Comparison of ENCODE assay signal across 8 mouse cellular contexts in the genomic region with DNA sequence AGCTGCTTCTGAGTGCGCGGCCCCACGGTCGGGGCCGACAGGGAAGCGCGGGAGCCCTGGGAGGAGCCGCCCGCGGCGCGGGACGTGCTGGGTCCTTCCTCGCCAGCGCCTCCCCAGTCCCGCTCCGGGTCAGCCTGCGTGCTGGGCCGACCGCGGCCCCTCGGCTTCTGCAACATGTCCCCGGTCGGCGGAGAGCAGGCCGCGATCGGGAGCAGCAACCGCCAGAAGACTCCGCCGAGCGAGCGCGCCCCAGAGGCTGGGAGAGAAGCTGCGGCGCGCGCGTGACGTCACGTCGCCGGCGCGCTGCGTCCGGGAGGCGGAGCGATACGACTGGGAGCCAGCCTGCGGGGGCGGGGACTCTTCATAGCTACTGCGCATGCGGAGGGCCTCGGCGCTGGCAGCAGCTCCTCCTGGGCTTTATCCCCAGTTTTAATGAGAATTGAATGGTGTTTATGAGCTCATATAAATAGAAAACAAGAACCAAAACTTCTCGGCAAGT. TPM values are rescaled to one million over a fixed set of nuclear protein-coding genes. Genes with fewer than 3 reads are reported as not detected.
DNase-seq lines count a peak whose midpoint lies in the region; ATAC-seq lines count a peak whose summit lies in the region.

A gene (minus strand): TSS at position 255 of the 499 bp plus-strand sequence.

- under 1% methylated on average over 57 of the region's 57 CpGs for WGBS in forebrain, embryonic 14.5 days
- under 1% methylated on average over 57 of the region's 57 CpGs for WGBS in neural tube, embryonic 15.5 days

- peaks cover 12% of the 10 kb centered on the region for H3K4me1 ChIP-seq in forebrain, embryonic 14.5 days (ENCODE audit: control insufficient read depth, insufficient read depth, low read length)
- peaks cover 37% of the 10 kb centered on the region for H3K4me1 ChIP-seq in neural tube, embryonic 15.5 days

- peak; percentile 94 for DNase-seq in ES-CJ7 (ENCODE audit: low read depth, low spot score)
- DNase-seq in cerebellum, adult 11 months = peak; percentile 96
- peak; percentile 98 for DNase-seq in forebrain, embryonic 14.5 days (ENCODE audit: low spot score)
- DNase-seq in heart, postnatal 14 days = peak; percentile 98 to 99
- DNase-seq in layer of hippocampus, adult 11-12 months (ENCODE audit: low spot score) = peak; percentile 98
- peak; percentile 93 to 94 for DNase-seq in lung, adult 18-20 months
- DNase-seq in testis, postnatal 14 days (ENCODE audit: low spot score) = peak; percentile 95

- no peaks in the 10 kb centered on the region; the same call in 1 of the 2 replicates for H3K36me3 ChIP-seq in forebrain, embryonic 14.5 days (ENCODE audit: control insufficient read depth, insufficient read depth, low read length)
- H3K36me3 ChIP-seq in neural tube, embryonic 15.5 days = no peaks in the 10 kb centered on the region

- intact Hi-C loops in heart, postnatal 14 days (cut with DNase I) = no loop called here

- no peaks in the 10 kb centered on the region for H3K9me3 ChIP-seq in forebrain, embryonic 14.5 days (replicated peaks; ENCODE audit: control insufficient read depth, low read length)
- no peaks in the 10 kb centered on the region for H3K9me3 ChIP-seq in neural tube, embryonic 15.5 days (replicated peaks)

- H3K27me3 ChIP-seq in forebrain, embryonic 14.5 days (replicated peaks; ENCODE audit: control insufficient read depth, insufficient read depth, low read length) = no peaks in the 10 kb centered on the region
- no peaks in the 10 kb centered on the region for H3K27me3 ChIP-seq in neural tube, embryonic 15.5 days (replicated peaks)

- H3K4me3 ChIP-seq in forebrain, embryonic 14.5 days (ENCODE audit: low read depth, low read length) = peak within 1 kb of the TSS; percentile 85
- H3K4me3 ChIP-seq in neural tube, embryonic 15.5 days (replicated peaks) = peak within 1 kb of the TSS; percentile 96

- peak within 1 kb of the TSS; percentile 96 for H3K27ac ChIP-seq in forebrain, embryonic 14.5 days (ENCODE audit: low read depth, low read length)
- peak within 1 kb of the TSS; percentile 97 for H3K27ac ChIP-seq in neural tube, embryonic 15.5 days (replicated peaks)

- peak; percentile 96 for ATAC-seq in forebrain, embryonic 14.5 days
- ATAC-seq in neural tube, embryonic 15.5 days (ENCODE audit: low FRiP score) = peak; percentile 96

- H3K9ac ChIP-seq in forebrain, embryonic 14.5 days (ENCODE audit: low read length) = peak within 1 kb of the TSS; percentile 94
- peak within 1 kb of the TSS; percentile 93 for H3K9ac ChIP-seq in neural tube, embryonic 15.5 days (replicated peaks)

- H3K4me2 ChIP-seq in forebrain, embryonic 14.5 days (ENCODE audit: low read length) = peak within 1 kb of the TSS; percentile 90
- peak within 1 kb of the TSS; percentile 88 for H3K4me2 ChIP-seq in neural tube, embryonic 15.5 days

RNA-seq across cellular contexts. Expression of the gene that starts here (rescaled TPM):
- 10.8 and 10.9 TPM in 2 replicates for polyA plus RNA-seq in forebrain, embryonic 14.5 days (2014; fragmentation: Nextera tagmentation; extraction: Ambion mirVana)
- total RNA-seq in heart, postnatal 14 days (2021) = 1 to 10 TPM; 3.5 TPM
- polyA plus RNA-seq in neural tube, embryonic 15.5 days (2015; fragmentation: Nextera tagmentation; extraction: Ambion mirVana) = 10.0 and 10.9 TPM in 2 replicates

Comparison
In these comparisons a context has a peak if more than half of its experiments do, and no peak if none do; other contexts are left out.
1. Peak in every context shown above with its lines: DNase-seq, ATAC-seq, H3K4me3 ChIP-seq and H3K27ac ChIP-seq.